ENCODE assay signal across 9 mouse cellular contexts in genomic region chr17:8647372-8647871, GRCm38 (mm10).
A peak's percentile ranks its signal among the peaks of the same experiment; 100 is the strongest.
DNase-seq lines count a peak whose midpoint lies in the region; ATAC-seq lines count a peak whose summit lies in the region.
"Had no signal": no experiment of that assay in that cellular context is flagged by ENCODE, and none has a peak within 500 bp of the region (broad histone marks: within the 10 kb centered on the region; RNA-seq: fewer than 3 reads in every experiment).

No protein-coding gene starts in this region.

- ATAC-seq in hindbrain, embryonic 12.5 days (ENCODE audit: low FRiP score) = peak; percentile 66
- peak; percentile 89 for ATAC-seq in midbrain, embryonic 16.5 days

- no peaks in the 10 kb centered on the region for H3K36me3 ChIP-seq in hindbrain, embryonic 12.5 days
- H3K36me3 ChIP-seq in midbrain, embryonic 16.5 days (ENCODE audit: control insufficient read depth, insufficient read depth, low read length) = no peaks in the 10 kb centered on the region

- 32% methylated on average over 8 of the region's 8 CpGs for WGBS in hindbrain, embryonic 12.5 days
- WGBS in midbrain, embryonic 16.5 days = 17% methylated on average over 8 of the region's 8 CpGs

- H3K27ac ChIP-seq in hindbrain, embryonic 12.5 days = peak overlapping the region; percentile 12; the same call in 1 of the 2 replicates
- peak overlapping the region; percentile 75 for H3K27ac ChIP-seq in midbrain, embryonic 16.5 days (ENCODE audit: low read length)

- H3K9ac ChIP-seq in hindbrain, embryonic 12.5 days = no peak overlapping the region
- 0 out of 2 replicates have a peak overlapping the region, but pooled peaks have one; percentile 5 for H3K9ac ChIP-seq in midbrain, embryonic 16.5 days (ENCODE audit: low read depth, low read length)

- DNase-seq in adrenal gland, adult 2 months = peak; percentile 48
- DNase-seq in adrenal gland, postnatal 25 days = no peak
- DNase-seq in layer of hippocampus, adult 8-10 months (ENCODE audit: low spot score in 2 of 2) = peak; percentile 41 to 49
- no peak for DNase-seq in layer of hippocampus, postnatal 25 days (ENCODE audit: extremely low spot score in 1 of 2, low spot score in 1 of 2)
- DNase-seq in right cerebral cortex, postnatal 25 days = no peak
- DNase-seq in urinary bladder, postnatal 36 days (ENCODE audit: low spot score in 2 of 2) = no peak

- H3K4me2 ChIP-seq in hindbrain, embryonic 12.5 days (replicated peaks) = peak overlapping the region; percentile 24; the same call in 1 of the 2 replicates
- no peak overlapping the region for H3K4me2 ChIP-seq in midbrain, embryonic 16.5 days (ENCODE audit: low read length)
- H3K4me2 ChIP-seq: liver, embryonic 11.5 days had no signal

- H3K4me1 ChIP-seq in hindbrain, embryonic 12.5 days = peaks cover 8% of the 10 kb centered on the region; the same call in 1 of the 2 replicates
- peaks cover 8% of the 10 kb centered on the region; the same call in 1 of the 2 replicates for H3K4me1 ChIP-seq in midbrain, embryonic 16.5 days (ENCODE audit: control insufficient read depth, insufficient read depth, low read length)

- 0 out of 2 replicates have a peak, but pooled peaks cover 5% of the 10 kb centered on the region for H3K27me3 ChIP-seq in hindbrain, embryonic 12.5 days
- no peaks in the 10 kb centered on the region for H3K27me3 ChIP-seq in midbrain, embryonic 16.5 days (ENCODE audit: control insufficient read depth, insufficient read depth, low read depth, low read length)

- no peaks in the 10 kb centered on the region for H3K9me3 ChIP-seq in hindbrain, embryonic 12.5 days (replicated peaks)
- no peaks in the 10 kb centered on the region for H3K9me3 ChIP-seq in midbrain, embryonic 16.5 days (replicated peaks; ENCODE audit: control insufficient read depth, low read length, poor library complexity, severe bottlenecking)

- no peak overlapping the region for H3K4me3 ChIP-seq in hindbrain, embryonic 12.5 days
- no peak overlapping the region for H3K4me3 ChIP-seq in midbrain, embryonic 16.5 days (ENCODE audit: low read depth, low read length)

Comparison
In these comparisons a context has a peak if more than half of its experiments do, and no peak if none do; other contexts are left out.
1. DNase-seq: peak in adrenal gland, adult 2 months (single experiment) and layer of hippocampus, adult 8-10 months (2 of 2); none in adrenal gland, postnatal 25 days (single experiment), layer of hippocampus, postnatal 25 days (0 of 2), right cerebral cortex, postnatal 25 days (single experiment) and urinary bladder, postnatal 36 days (0 of 2).